Mouse (Mus musculus) embryonic stem cell, embryonic (primary cell): ENCODE measurements around the gene Herpud1.

Experiments
- CTCF ChIA-PET, 4 experiments: fragments of 300-600 bp in 2 of 4; fragments of 350-600 bp in 2 of 4; sonication (Branson Sonifier 250); formaldehyde crosslinking; loops; one replicate each; lab custom pipeline; 2022; ENCODE audit warnings: inconsistent platforms in 2 of 4; lab: Charles Lee
- POLR2A ChIA-PET, 4 experiments: fragments of 300-600 bp in 2 of 4; fragments of 350-600 bp in 2 of 4; sonication (Branson Sonifier 250); formaldehyde crosslinking; loops; one replicate each; lab custom pipeline; 2022; ENCODE audit warnings: antibody characterized with exemption in 4 of 4, inconsistent platforms in 1 of 4; lab: Charles Lee

The Herpud1 gene

GRCm38 (mm10) chr8:94387785-94388184, 1.5 kb downstream of the Herpud1 start:
- ChIA-PET POLR2A (interaction anchor here in 3 of 4 experiments (0.5 to 5.8 kb wide), 33 partner anchors 9 to 1127 kb away, joined by 3 to 35 read pairs (median 5); partner anchors contain the start of gene Pllp (in 1 of the 3)), CTCF (interaction anchor here in 2 of 4 experiments (0.6 to 1.4 kb wide), 4 partner anchors 8 to 157 kb away, joined by 3 to 6 read pairs (median 4); no protein-coding TSS in a partner anchor)

- ChIA-PET POLR2A (interaction anchor here in 3 of 4 experiments (0.7 to 2.6 kb wide), 7 partner anchors 9 to 612 kb away, joined by 3 to 7 read pairs (median 3); no protein-coding TSS in a partner anchor), CTCF (interaction anchor here in 2 of 4 experiments (0.7 kb wide), 3 partner anchors 8 to 46 kb away, joined by 4 to 6 read pairs (median 5); no protein-coding TSS in a partner anchor)
Measured at GRCm38 (mm10) chr8:94389531-94389930, 3.3 kb downstream of the Herpud1 start.

GRCm38 (mm10) chr8:94390429-94390828, 4.2 kb downstream of the Herpud1 start:
- POLR2A ChIA-PET: interaction anchor here in 1 of 4 experiments (1.5 to 1.7 kb wide), 2 partner anchors 10 to 17 kb away, joined by 3 to 11 read pairs; no protein-coding TSS in a partner anchor
- CTCF ChIA-PET: interaction anchor here in 1 of 4 experiments (1.1 kb wide), 1 partner anchor 59 kb away, joined by 3 read pairs; no protein-coding TSS in a partner anchor

GRCm38 (mm10) chr8:94390910-94391309, 4.7 kb downstream of the Herpud1 start:
- POLR2A ChIA-PET: interaction anchor here in 2 of 4 experiments (0.7 to 1.7 kb wide), 5 partner anchors 9 to 86 kb away, joined by 3 to 11 read pairs (median 4); no protein-coding TSS in a partner anchor

GRCm38 (mm10) chr8:94392147-94392546, 5.9 kb downstream of the Herpud1 start:
- ChIA-PET POLR2A (interaction anchor here in 2 of 4 experiments (0.6 to 1.6 kb wide), 9 partner anchors 8 to 88 kb away, joined by 3 to 5 read pairs (median 4); no protein-coding TSS in a partner anchor), CTCF (interaction anchor here (0.6 to 2.0 kb wide), 13 partner anchors 8 to 1195 kb away, joined by 3 to 10 read pairs (median 4); partner anchors contain the start of genes Ces1d (in 1 of the 4) and Slc12a3 (in 1 of the 4))

More at GRCm38 (mm10) chr8:94390910-94391309, 4.7 kb downstream of the Herpud1 start:
- CTCF ChIA-PET: interaction anchor here in 2 of 4 experiments (1.1 to 1.4 kb wide), 2 partner anchors 60 to 62 kb away, joined by 3 to 5 read pairs; no protein-coding TSS in a partner anchor

GRCm38 (mm10) chr8:94392648-94393047, 6.4 kb downstream of the Herpud1 start:
- POLR2A ChIA-PET: interaction anchor here in 2 of 4 experiments (0.6 to 1.6 kb wide), 11 partner anchors 8 to 70 kb away, joined by 3 to 7 read pairs (median 4); no protein-coding TSS in a partner anchor
- CTCF ChIA-PET: interaction anchor here (0.7 to 2.0 kb wide), 10 partner anchors 8 to 100 kb away, joined by 3 to 10 read pairs (median 4); no protein-coding TSS in a partner anchor

GRCm38 (mm10) chr8:94395851-94396540, 9.8 kb downstream of the Herpud1 start:
- CTCF ChIA-PET: interaction anchor here in 2 of 4 experiments (1.1 to 2.1 kb wide), 3 partner anchors 8 to 97 kb away, joined by 3 to 11 read pairs (median 3); no protein-coding TSS in a partner anchor
- POLR2A ChIA-PET: interaction anchor here in 3 of 4 experiments (0.6 to 1.5 kb wide), 6 partner anchors 9 to 323 kb away, joined by 3 to 7 read pairs (median 4); no protein-coding TSS in a partner anchor

GRCm38 (mm10) chr8:94396964-94397657, 10.9 kb downstream of the Herpud1 start:
- ChIA-PET POLR2A (interaction anchor here in 3 of 4 experiments (0.6 to 1.5 kb wide), 9 partner anchors 10 to 194 kb away, joined by 3 to 7 read pairs (median 3); partner anchors contain the start of gene Herpud1 (in 1 of the 3)), CTCF (interaction anchor here in 3 of 4 experiments (0.6 to 2.1 kb wide), 10 partner anchors 8 to 431 kb away, joined by 3 to 11 read pairs (median 5); no protein-coding TSS in a partner anchor)

- POLR2A ChIA-PET: interaction anchor here in 3 of 4 experiments (0.6 to 1.6 kb wide), 6 partner anchors 11 to 216 kb away, joined by 3 to 7 read pairs (median 3); partner anchors contain the start of genes Fam192a (in 1 of the 3), Herpud1 (in 1 of the 3) and Rspry1 (in 1 of the 3)
- CTCF ChIA-PET: interaction anchor here (0.6 to 2.1 kb wide), 4 partner anchors 11 to 216 kb away, joined by 4 to 8 read pairs (median 6); no protein-coding TSS in a partner anchor
Measured at GRCm38 (mm10) chr8:94398587-94398986, 12.3 kb downstream of the Herpud1 start.

GRCm38 (mm10) chr8:94399361-94399953, 13.2 kb downstream of the Herpud1 start:
- CTCF ChIA-PET: interaction anchor here in 3 of 4 experiments (0.6 to 3.4 kb wide), 5 partner anchors 56 to 193 kb away, joined by 3 to 13 read pairs (median 4); no protein-coding TSS in a partner anchor
- POLR2A ChIA-PET: interaction anchor here in 3 of 4 experiments (0.6 to 2.5 kb wide), 8 partner anchors 8 to 547 kb away, joined by 3 to 11 read pairs (median 4); no protein-coding TSS in a partner anchor

- ChIA-PET CTCF (interaction anchor here (0.6 to 3.4 kb wide), 9 partner anchors 8 to 194 kb away, joined by 3 to 13 read pairs (median 3); no protein-coding TSS in a partner anchor), POLR2A (interaction anchor here in 3 of 4 experiments (0.6 to 2.5 kb wide), 9 partner anchors 8 to 367 kb away, joined by 3 to 11 read pairs (median 4); no protein-coding TSS in a partner anchor)
Measured at GRCm38 (mm10) chr8:94399957-94400356, 13.7 kb downstream of the Herpud1 start.

- POLR2A ChIA-PET: interaction anchor here in 3 of 4 experiments (0.6 to 1.8 kb wide), 4 partner anchors 17 to 368 kb away, joined by 3 to 5 read pairs (median 4); no protein-coding TSS in a partner anchor
- CTCF ChIA-PET: interaction anchor here in 1 of 4 experiments (0.9 to 1.3 kb wide), 2 partner anchors 66 to 294 kb away, joined by 3 to 4 read pairs; no protein-coding TSS in a partner anchor
Measured at GRCm38 (mm10) chr8:94408443-94409080, 22.3 kb downstream of the Herpud1 start.

- CTCF ChIA-PET: interaction anchor here in 2 of 4 experiments (0.6 kb wide), 2 partner anchors 20 to 979 kb away, joined by 3 to 5 read pairs; no protein-coding TSS in a partner anchor
- POLR2A ChIA-PET: interaction anchor here in 1 of 4 experiments (1.4 kb wide), 1 partner anchor 24 kb away, joined by 4 read pairs; the partner anchor contains the start of gene Herpud1
Measured at GRCm38 (mm10) chr8:94409523-94409922, 23.3 kb downstream of the Herpud1 start.

GRCm38 (mm10) chr8:94412518-94412917, 26.3 kb downstream of the Herpud1 start:
- POLR2A ChIA-PET: no interaction called here
- CTCF ChIA-PET: interaction anchor here in 1 of 4 experiments (0.7 kb wide), 1 partner anchor 81 kb away, joined by 3 read pairs; no protein-coding TSS in a partner anchor

GRCm38 (mm10) chr8:94413509-94413908, 27.3 kb downstream of the Herpud1 start:
- CTCF ChIA-PET: interaction anchor here in 2 of 4 experiments (0.7 to 1.6 kb wide), 2 partner anchors 73 to 1641 kb away, joined by 3 to 4 read pairs; no protein-coding TSS in a partner anchor
- POLR2A ChIA-PET: interaction anchor here in 1 of 4 experiments (0.6 kb wide), 1 partner anchor 26 kb away, joined by 3 read pairs; no protein-coding TSS in a partner anchor
